In genomic region chr11:110880971-110881370, GRCm38 (mm10) we compare ENCODE assay signal across 24 mouse cellular contexts.
A peak's percentile ranks its signal among the peaks of the same experiment; 100 is the strongest.
DNase-seq lines count a peak whose midpoint lies in the region; ATAC-seq and TF ChIP-seq lines count a peak whose summit lies in the region.
"Had no signal": no experiment of that assay in that cellular context is flagged by ENCODE, and none has a peak within 500 bp of the region (broad histone marks: within the 10 kb centered on the region; RNA-seq: fewer than 3 reads in every experiment).

No protein-coding gene starts in this region.

- no peak overlapping the region for H3K4me2 ChIP-seq in kidney, embryonic 15.5 days
- H3K4me2 ChIP-seq: embryonic facial prominence, embryonic 13.5 days; forebrain, embryonic 15.5 days; heart, embryonic 15.5 days; hindbrain, embryonic 14.5 days; intestine, embryonic 15.5 days had no signal

- CTCF ChIA-PET in Patski (lab: Charles Lee), result interaction anchor here (1.0 kb wide), 2 partner anchors 85 to 309 kb away, joined by 3 read pairs; no protein-coding TSS in a partner anchor

- H3K36me3 ChIP-seq in kidney, embryonic 15.5 days, result no peaks in the 10 kb centered on the region
- H3K36me3 ChIP-seq: embryonic facial prominence, embryonic 13.5 days; forebrain, embryonic 15.5 days; G1E; heart, embryonic 10.5 days; heart, embryonic 15.5 days; hindbrain, embryonic 10.5 days; intestine, embryonic 15.5 days had no signal

- H3K27me3 ChIP-seq in kidney, embryonic 15.5 days, result no peaks in the 10 kb centered on the region
- H3K27me3 ChIP-seq in Patski, result no peaks in the 10 kb centered on the region
- H3K27me3 ChIP-seq: embryonic facial prominence, embryonic 13.5 days; forebrain, embryonic 15.5 days; heart, embryonic 15.5 days; intestine, embryonic 15.5 days had no signal

- in situ Hi-C loops in Patski (cut with MboI; ENCODE audit: low pct_unique_long_range_greater_than_20kb), result no loop called here

- H3K4me3 ChIP-seq in kidney, embryonic 15.5 days (replicated peaks), result no peak overlapping the region
- H3K4me3 ChIP-seq: embryonic facial prominence, embryonic 13.5 days; erythroblast, embryonic 14.5 days; forebrain, embryonic 15.5 days; heart, embryonic 10.5 days; heart, embryonic 15.5 days; hindbrain, embryonic 10.5 days; intestine, embryonic 15.5 days had no signal

- H3K4me1 ChIP-seq in kidney, embryonic 15.5 days, result no peaks in the 10 kb centered on the region
- H3K4me1 ChIP-seq: embryonic facial prominence, embryonic 13.5 days; forebrain, embryonic 15.5 days; heart, embryonic 10.5 days; heart, embryonic 15.5 days; hindbrain, embryonic 10.5 days; intestine, embryonic 15.5 days had no signal

- ATAC-seq in kidney, embryonic 15.5 days (replicated peaks; ENCODE audit: low FRiP score), result no peak
- peak; percentile 96 for ATAC-seq in Patski
- ATAC-seq: CD4-positive, CD25-positive, alpha-beta regulatory T cell, adult 4 months; forebrain, embryonic 15.5 days; intestine, embryonic 15.5 days had no signal

- POLR2A ChIA-PET in Patski (lab: Charles Lee), result no interaction called here

- TF ChIP-seq CTCF in Patski (IDR thresholded peaks at IDR 0.05), result peak; percentile 40

- H3K27ac ChIP-seq in kidney, embryonic 15.5 days, result no peak overlapping the region
- H3K27ac ChIP-seq: embryonic facial prominence, embryonic 13.5 days; forebrain, embryonic 15.5 days; heart, embryonic 10.5 days; heart, embryonic 15.5 days; hindbrain, embryonic 10.5 days; hindbrain, embryonic 14.5 days; intestine, embryonic 15.5 days had no signal

- no peaks in the 10 kb centered on the region for H3K9me3 ChIP-seq in kidney, embryonic 15.5 days (replicated peaks)
- H3K9me3 ChIP-seq: embryonic facial prominence, embryonic 13.5 days; forebrain, embryonic 15.5 days; heart, embryonic 10.5 days; heart, embryonic 15.5 days; hindbrain, embryonic 10.5 days; intestine, embryonic 15.5 days had no signal

- no peak overlapping the region for H3K9ac ChIP-seq in kidney, embryonic 15.5 days
- H3K9ac ChIP-seq: embryonic facial prominence, embryonic 13.5 days; forebrain, embryonic 15.5 days; heart, embryonic 15.5 days; hindbrain, embryonic 14.5 days; intestine, embryonic 15.5 days had no signal

- 69% methylated on average over 9 of the region's 9 CpGs for WGBS in kidney, embryonic 15.5 days

- DNase-seq in kidney, postnatal 10 days, result peak; percentile 46
- DNase-seq in Muller cell, postnatal 12 days (ENCODE audit: inconsistent ontology term), result peak; percentile 17
- DNase-seq in Patski (ENCODE audit: low read depth, low spot score), result peak; percentile 64
- no peak for DNase-seq in urinary bladder, adult 18-20 months (ENCODE audit: low spot score in 2 of 2)
- DNase-seq in adrenal gland, postnatal 14 days, result no peak
- DNase-seq: adrenal gland, adult 8-10 months; B cell, adult 2 months; cerebellum, adult 11 months; cerebellum, adult 8-10 months; cerebellum, postnatal 14 days; gastrocnemius, postnatal 10 days; heart, adult 18-20 months; heart, postnatal 14 days had no signal

Comparison
In these comparisons a context has a peak if more than half of its experiments do, and no peak if none do; other contexts are left out.
1. DNase-seq: peak in kidney, postnatal 10 days (single experiment), Muller cell, postnatal 12 days (single experiment) and Patski (single experiment); none in urinary bladder, adult 18-20 months (0 of 2) and adrenal gland, postnatal 14 days (single experiment).